Mouse (Mus musculus) left cerebral cortex, adult 2 months (tissue): Measurements from ENCODE around the gene Lhfp. TPM values are rescaled to one million over a fixed set of nuclear protein-coding genes. Genes with fewer than 3 reads are reported as not detected.

Source experiments
- DNase-seq, 2 experiments: peaks; one replicate each; pipeline ENCODE4 v3.0.0; 2021 to 2022; ENCODE audit warnings: low spot score in 2 of 2, mixed read lengths in 1 of 2; ENCODE audit errors: extremely low spot score in 1 of 2
- H3K27ac ChIP-seq: fragments of 200-600 bp; 2 replicates; pipeline ENCODE4 v1.8.1; 2022
- H3K4me3 ChIP-seq: fragments of 200-600 bp; 2 replicates; pipeline ENCODE4 v1.8.1; 2022
- CTCF ChIP-seq: fragments of 200-600 bp; IDR thresholded peaks from 2 replicates; pipeline ENCODE4 v1.8.1; 2022; ENCODE audit warnings: antibody characterized with exemption, mild to moderate bottlenecking, moderate library complexity
- intact Hi-C: fragments of 180-260 bp; cut with DNase I; formaldehyde crosslinking; loops from one replicate; pipeline ENCODE4 v1.15.1; 2025
- total RNA-seq, 2 experiments: library from RNA; stranded (reverse); gene quantifications; 2 replicates each; pipeline ENCODE4 v1.2.3; 2021

Gene Lhfp
- total RNA-seq, 2 experiments from 2014 or later, result 32.9 to 34.4 TPM

DNA sequence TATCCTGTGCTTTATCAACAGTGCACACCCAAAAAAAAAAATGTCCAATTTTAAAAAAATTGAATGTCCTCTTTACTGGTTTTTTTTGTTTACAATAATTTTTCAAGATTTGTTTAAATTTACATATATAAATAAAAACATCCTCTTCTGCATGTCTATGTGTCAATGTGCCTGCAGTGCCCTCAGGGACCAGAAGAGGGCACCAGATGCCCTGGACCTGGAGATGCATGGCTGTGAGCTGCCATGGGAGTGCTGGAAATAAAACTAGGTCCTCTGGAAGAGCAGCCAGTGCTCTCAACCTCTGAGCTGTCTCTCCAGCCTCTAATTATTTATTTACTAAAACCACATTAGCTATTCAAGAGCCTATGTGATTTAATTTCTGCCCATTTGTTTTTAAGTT is 193.4 kb downstream of the Lhfp start:
- Histone ChIP-seq H3K27ac (no peak overlapping the region), H3K4me3 (no peak overlapping the region)
- intact Hi-C loops, result no loop called here
- no peak for DNase-seq
- TF ChIP-seq CTCF, result peak; percentile 46

DNA sequence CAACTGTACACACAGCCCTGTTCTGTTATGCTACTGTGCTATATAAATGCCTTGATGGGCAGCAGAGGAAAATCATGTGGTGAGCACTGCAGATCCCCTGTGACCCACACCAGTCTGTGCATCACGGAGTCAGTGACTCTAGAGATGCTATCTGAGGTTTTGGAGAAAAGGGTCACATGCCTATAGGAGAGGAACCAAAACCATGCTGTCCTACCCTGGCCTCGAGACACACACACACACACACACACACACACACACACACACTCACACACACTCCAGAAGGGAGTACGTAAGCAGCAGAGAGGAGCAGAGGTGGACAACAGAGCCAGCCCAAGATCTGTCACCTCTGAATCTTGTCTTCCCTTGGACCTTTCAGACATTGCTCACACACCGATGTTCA is 195.1 kb downstream of the Lhfp start:
- H3K4me3 ChIP-seq, result no peak overlapping the region
- H3K27ac ChIP-seq, result no peak overlapping the region
- intact Hi-C loops, result no loop called here
- DNase-seq, result no peak
- TF ChIP-seq CTCF, result no peak

- TF ChIP-seq CTCF, result peak; percentile 3
- Histone ChIP-seq H3K4me3 (no peak overlapping the region), H3K27ac (no peak overlapping the region)
- no peak for DNase-seq
- intact Hi-C loops, result no loop called here
These were observed 198.8 kb downstream of the Lhfp start for GRCm38 (mm10) chr3:53240150-53240549.

DNA sequence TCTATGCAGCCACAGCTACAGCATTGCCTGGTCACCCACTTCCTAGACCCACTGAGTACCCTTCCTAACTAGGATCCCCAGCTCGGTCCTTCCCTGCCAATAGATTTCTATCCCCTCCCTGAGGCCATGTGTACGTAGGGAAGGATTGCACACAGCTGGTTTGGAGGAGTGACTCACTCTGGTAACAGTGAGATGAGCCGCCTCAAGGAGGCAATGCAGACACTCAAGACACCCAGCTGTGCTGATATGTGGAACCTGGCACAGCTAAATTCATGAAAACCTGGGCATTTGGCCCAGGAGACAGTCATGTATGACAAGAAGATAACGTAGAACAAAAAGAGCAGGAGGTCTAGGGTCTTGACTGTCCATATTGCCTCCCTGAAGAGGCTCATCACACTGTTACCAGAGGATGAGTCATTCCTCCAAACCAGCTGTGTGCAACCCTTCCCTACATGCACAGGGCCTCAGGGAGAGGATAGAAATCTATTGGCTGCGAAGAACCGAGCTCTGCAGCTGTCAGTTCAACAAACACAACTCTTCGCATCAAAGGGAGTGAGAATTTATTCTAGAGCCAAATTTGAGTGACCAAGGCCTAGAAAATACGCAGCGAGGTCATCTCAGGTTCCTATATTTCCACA is 204.4 kb downstream of the Lhfp start:
- no peak for TF ChIP-seq CTCF
- no peak overlapping the region for H3K4me3 ChIP-seq
- DNase-seq, result no peak
- intact Hi-C loops, result loop anchor here (5.0 kb wide), 1 partner anchor 213 kb away; no protein-coding TSS in a partner anchor
- no peak overlapping the region for H3K27ac ChIP-seq

DNA sequence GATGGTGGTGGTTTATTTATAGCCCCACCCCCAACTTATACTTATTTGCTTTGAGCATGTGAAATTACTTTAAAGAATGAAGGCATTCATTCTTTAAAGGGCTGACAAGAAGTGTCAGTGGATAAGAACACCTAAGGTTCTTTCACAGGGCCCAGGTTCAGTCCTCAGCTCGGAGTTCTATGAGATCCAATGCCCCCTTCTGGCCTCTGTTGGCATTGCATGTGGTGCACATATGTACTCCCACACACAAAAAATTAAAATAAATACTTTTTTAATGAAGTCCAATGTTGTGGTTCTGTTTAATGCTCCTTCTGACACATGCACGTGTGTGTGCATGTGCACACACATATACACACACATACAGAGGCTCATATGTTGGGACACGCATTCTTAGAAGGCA is 205.8 kb downstream of the Lhfp start:
- peak; percentile 63 for TF ChIP-seq CTCF
- no peak for DNase-seq
- no peak overlapping the region for H3K4me3 ChIP-seq
- H3K27ac ChIP-seq, result no peak overlapping the region
- intact Hi-C loops, result loop anchor here (5.0 kb wide), 1 partner anchor 215 kb away; no protein-coding TSS in a partner anchor

- TF ChIP-seq CTCF, result no peak
- no peak for DNase-seq
- intact Hi-C loops, result loop anchor here (5.0 kb wide), 1 partner anchor 216 kb away; no protein-coding TSS in a partner anchor
- Histone ChIP-seq H3K27ac (no peak overlapping the region), H3K4me3 (no peak overlapping the region)
These were observed 207.0 kb downstream of the Lhfp start for GRCm38 (mm10) chr3:53248158-53248874.

GRCm38 (mm10) chr3:53252556-53252955 is 211.2 kb downstream of the Lhfp start:
- DNase-seq, result no peak
- Histone ChIP-seq H3K27ac (no peak overlapping the region), H3K4me3 (no peak overlapping the region)
- TF ChIP-seq CTCF, result no peak
- intact Hi-C loops, result loop anchor here (5.0 kb wide), 1 partner anchor 210 kb away; the partner anchor contains the start of gene Lhfp

DNA sequence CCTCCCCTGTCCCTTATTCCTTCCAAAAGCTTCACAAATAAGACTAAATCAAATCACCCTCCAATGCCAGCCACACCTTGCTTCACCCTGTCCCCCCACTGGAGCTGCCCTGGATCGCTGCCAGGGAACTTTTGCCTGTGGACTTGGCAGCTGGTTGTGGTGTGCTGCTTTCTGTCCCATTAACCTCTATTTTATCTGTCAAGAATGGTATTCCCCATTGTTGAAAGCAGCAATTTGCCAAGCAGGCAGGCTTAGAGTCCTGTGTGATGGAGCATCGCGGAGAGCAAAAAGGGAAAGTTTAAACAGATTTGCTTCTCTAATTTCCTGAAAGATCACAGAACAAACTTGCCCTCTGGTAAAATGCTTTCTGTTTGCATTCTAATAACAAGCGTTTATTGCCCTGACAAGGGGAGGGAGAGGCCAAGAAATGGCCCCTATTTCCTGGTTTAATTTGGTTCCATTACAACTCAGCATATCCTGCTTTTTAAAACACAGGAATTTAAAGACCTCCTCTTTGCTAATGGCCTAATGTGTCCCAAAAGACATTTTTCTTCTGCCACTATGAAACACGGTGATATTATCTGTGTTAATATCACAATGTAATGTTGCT is 212.0 kb downstream of the Lhfp start:
- TF ChIP-seq CTCF, result no peak
- no peak overlapping the region for H3K4me3 ChIP-seq
- intact Hi-C loops, result loop anchor here (5.0 kb wide), 1 partner anchor 211 kb away; the partner anchor contains the start of gene Lhfp
- no peak overlapping the region for H3K27ac ChIP-seq
- no peak for DNase-seq

DNA sequence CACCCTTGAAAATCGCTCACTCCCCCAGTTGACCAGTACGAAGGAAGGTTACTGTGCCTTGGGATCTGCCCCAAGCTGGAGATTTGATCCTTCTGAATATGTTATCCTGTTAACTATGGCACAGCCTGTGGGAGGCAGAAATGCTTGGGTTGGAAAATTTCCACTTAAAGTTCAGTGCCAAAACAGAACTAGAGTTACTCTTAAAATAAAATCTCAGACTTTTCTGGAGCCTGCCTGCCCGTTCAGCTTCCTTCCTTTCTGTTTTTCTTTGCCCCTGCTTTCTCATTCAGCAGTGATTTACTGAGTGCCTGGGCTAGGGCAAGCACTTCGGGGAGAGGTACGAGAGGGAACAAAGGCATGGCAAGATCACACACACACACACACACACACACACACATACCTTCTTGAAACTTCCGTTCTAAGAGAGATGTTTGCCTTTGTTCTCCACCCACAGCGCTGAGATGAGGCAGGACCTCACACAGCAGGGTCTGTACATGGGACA is 217.4 kb downstream of the Lhfp start:
- Histone ChIP-seq H3K27ac (no peak overlapping the region), H3K4me3 (no peak overlapping the region)
- DNase-seq, result no peak
- intact Hi-C loops, result no loop called here
- TF ChIP-seq CTCF, result no peak; the same call in 1 of the 2 replicates

DNA sequence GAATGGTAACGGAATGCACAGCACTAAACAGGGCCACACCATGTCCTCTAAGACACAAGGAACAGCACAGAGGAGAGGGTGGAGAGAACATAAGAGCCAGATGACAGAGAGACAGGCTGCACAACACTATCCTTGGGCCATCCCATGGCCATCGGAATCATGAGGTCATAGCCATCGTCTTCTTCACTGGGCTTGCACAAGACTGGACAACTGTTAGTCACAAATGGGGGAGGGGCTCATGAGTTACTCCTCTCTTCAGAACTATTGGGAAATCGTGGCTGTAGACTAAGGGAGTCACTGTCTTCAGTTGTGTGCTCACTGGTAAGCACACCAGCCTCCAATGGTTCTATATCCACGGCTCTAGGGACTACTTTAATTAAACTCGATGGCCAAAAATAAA is 224.8 kb downstream of the Lhfp start:
- Histone ChIP-seq H3K4me3 (no peak overlapping the region), H3K27ac (no peak overlapping the region)
- TF ChIP-seq CTCF, result no peak
- DNase-seq, result no peak
- intact Hi-C loops, result loop anchor here (10.0 kb wide), 1 partner anchor 179 kb away; no protein-coding TSS in a partner anchor

- Histone ChIP-seq H3K4me3 (no peak overlapping the region), H3K27ac (no peak overlapping the region)
- no peak for TF ChIP-seq CTCF
- intact Hi-C loops, result loop anchor here (10.0 kb wide), 1 partner anchor 178 kb away; no protein-coding TSS in a partner anchor
- no peak for DNase-seq
These were observed 225.7 kb downstream of the Lhfp start for GRCm38 (mm10) chr3:53267046-53267445.

- no peak overlapping the region for H3K4me3 ChIP-seq
- no peak overlapping the region for H3K27ac ChIP-seq
- no peak for DNase-seq
- intact Hi-C loops, result no loop called here
- no peak for TF ChIP-seq CTCF
These were observed 231.9 kb downstream of the Lhfp start for GRCm38 (mm10) chr3:53273220-53273619.
